Mouse (Mus musculus) hindbrain, embryonic 15.5 days (tissue): ENCODE data around the gene Cd4. TPM values are rescaled to one million over a fixed set of nuclear protein-coding genes. Genes with fewer than 3 reads are reported as not detected.
"Not testable (repeated sequence)": the region's sequence is repeated elsewhere in the genome, so short reads cannot be mapped to it uniquely, and the experiment has no call there.

Experiments
- ATAC-seq: fragments of 200-750 bp; cut with Nextera tagmentation; 2 replicates; pipeline ENCODE4 v1.8.0; 2017; ENCODE audit warnings: low read depth, moderate number of reproducible peaks, moderate TSS enrichment; ENCODE audit not compliant: low FRiP score
- H3K27ac ChIP-seq: fragments of 300-500 bp; sonication (generic); replicated peaks from 2 replicates; pipeline ENCODE4 v1.5.1; 2015; ENCODE audit warnings: mild to moderate bottlenecking, inconsistent platforms
- H3K27me3 ChIP-seq: fragments of 300-500 bp; sonication (generic); 2 replicates; pipeline ENCODE4 v1.6.1; 2015; ENCODE audit warnings: control low read depth, inconsistent platforms
- H3K36me3 ChIP-seq: fragments of 300-500 bp; sonication (generic); 2 replicates; pipeline ENCODE4 v1.6.1; 2015; ENCODE audit warnings: control low read depth, inconsistent platforms
- H3K4me1 ChIP-seq: fragments of 300-500 bp; sonication (generic); replicated peaks from 2 replicates; pipeline ENCODE4 v1.6.1; 2015; ENCODE audit warnings: control low read depth, inconsistent platforms
- H3K4me2 ChIP-seq: fragments of 300-500 bp; sonication (generic); 2 replicates; pipeline ENCODE4 v1.6.1; 2015; ENCODE audit warnings: moderate library complexity, mild to moderate bottlenecking, inconsistent platforms
- H3K4me3 ChIP-seq: fragments of 300-500 bp; sonication (generic); 2 replicates; pipeline ENCODE4 v1.5.1; 2015; ENCODE audit warnings: mild to moderate bottlenecking, inconsistent platforms
- H3K9ac ChIP-seq: fragments of 300-500 bp; sonication (generic); 2 replicates; pipeline ENCODE4 v1.6.1; 2015; ENCODE audit warnings: inconsistent platforms
- H3K9me3 ChIP-seq: fragments of 300-500 bp; sonication (generic); 2 replicates; pipeline ENCODE4 v1.6.1; 2016; ENCODE audit warnings: control low read depth, inconsistent platforms
- WGBS: fragments of 180-500 bp; shearing (Covaris S2); methylation state at CpG from one replicate; pipeline ENCODE4 v1.1.7; 2015; 5-methylcytosine and 5-hydroxymethylcytosine counted together
- polyA plus RNA-seq: library from polyadenylated mRNA; unstranded; fragments of >200 nt; fragmentation: Nextera tagmentation; extraction: Ambion mirVana; gene quantifications from 2 replicates; pipeline ENCODE4 v1.2.1, GENCODE M21; 2015

The Cd4 gene
- polyA plus RNA-seq, 1 experiment from 2014 or later, result 0.32 TPM

- not testable (repeated sequence) for H3K4me2 ChIP-seq, H3K27me3 ChIP-seq, H3K36me3 ChIP-seq, ATAC-seq, H3K9me3 ChIP-seq, H3K9ac ChIP-seq, H3K27ac ChIP-seq
- H3K4me3 ChIP-seq, result 0 out of 2 replicates have a peak overlapping the region, but pooled peaks have one; percentile 3
- 95% methylated on average over 4 of the region's 4 CpGs for WGBS
- peaks cover 22% of the 10 kb centered on the region for H3K4me1 ChIP-seq
These were observed 56.8 kb downstream of the Cd4 start for GRCm38 (mm10) chr6:124831199-124831598.

- peak overlapping the region; percentile 78 for H3K4me3 ChIP-seq
- peak overlapping the region; percentile 56 for H3K4me2 ChIP-seq
- no peaks in the 10 kb centered on the region for H3K27me3 ChIP-seq
- peak overlapping the region; percentile 92 for H3K27ac ChIP-seq
- peak; percentile 84 for ATAC-seq
- peaks cover 22% of the 10 kb centered on the region for H3K4me1 ChIP-seq
- H3K9ac ChIP-seq, result peak overlapping the region; percentile 75
- under 1% methylated on average over 38 of the region's 38 CpGs for WGBS
- H3K36me3 ChIP-seq, result peaks cover 11% of the 10 kb centered on the region
- no peaks in the 10 kb centered on the region for H3K9me3 ChIP-seq
These were observed 58.0 kb downstream of the Cd4 start for GRCm38 (mm10) chr6:124829799-124830700.

GRCm38 (mm10) chr6:124828868-124829798 is 58.9 kb downstream of the Cd4 start, which contains the start of the genes Usp5 and Cdca3:
Usp5 (minus strand) TSS chr6:124829484.
Cdca3 (plus strand) TSS chr6:124829547.
- peak within 1 kb of the TSS; percentile 77 for H3K4me2 ChIP-seq
- no peaks in the 10 kb centered on the region for H3K9me3 ChIP-seq
- H3K36me3 ChIP-seq, result peaks cover 20% of the 10 kb centered on the region
- H3K4me1 ChIP-seq, result peaks cover 22% of the 10 kb centered on the region
- H3K27me3 ChIP-seq, result no peaks in the 10 kb centered on the region
- peak within 1 kb of the TSS; percentile 78 for H3K4me3 ChIP-seq
- ATAC-seq, result peak; percentile 96
- peak within 1 kb of the TSS; percentile 92 for H3K27ac ChIP-seq
- peak within 1 kb of the TSS; percentile 75 for H3K9ac ChIP-seq
- under 1% methylated on average over 55 of the region's 55 CpGs for WGBS

- Histone ChIP-seq H3K4me2 (peak overlapping the region; percentile 77), H3K9me3 (no peaks in the 10 kb centered on the region), H3K27ac (peak overlapping the region; percentile 92), H3K36me3 (peaks cover 29% of the 10 kb centered on the region), H3K4me3 (peak overlapping the region; percentile 78), H3K9ac (peak overlapping the region; percentile 51), H3K4me1 (peaks cover 22% of the 10 kb centered on the region), H3K27me3 (no peaks in the 10 kb centered on the region)
- no peak for ATAC-seq
- 23% methylated on average over 10 of the region's 10 CpGs for WGBS
These were observed 59.9 kb downstream of the Cd4 start for GRCm38 (mm10) chr6:124828101-124828592.

GRCm38 (mm10) chr6:124822049-124822448 is 66.0 kb downstream of the Cd4 start:
- no peak overlapping the region for H3K27ac ChIP-seq
- H3K4me1 ChIP-seq, result peaks cover 1% of the 10 kb centered on the region; the same call in 1 of the 2 replicates
- no peaks in the 10 kb centered on the region for H3K27me3 ChIP-seq
- H3K4me2 ChIP-seq, result no peak overlapping the region
- H3K4me3 ChIP-seq, result no peak overlapping the region
- peaks cover 89% of the 10 kb centered on the region for H3K36me3 ChIP-seq
- 93% methylated on average over 4 of the region's 4 CpGs for WGBS
- no peaks in the 10 kb centered on the region for H3K9me3 ChIP-seq
- no peak for ATAC-seq
- no peak overlapping the region for H3K9ac ChIP-seq

- WGBS, result 90% methylated on average over 5 of the region's 5 CpGs
- Histone ChIP-seq H3K9me3 (no peaks in the 10 kb centered on the region), H3K36me3 (peaks cover 95% of the 10 kb centered on the region), H3K27ac (no peak overlapping the region), H3K4me2 (no peak overlapping the region), H3K4me1 (no peaks in the 10 kb centered on the region), H3K9ac (no peak overlapping the region), H3K4me3 (no peak overlapping the region), H3K27me3 (no peaks in the 10 kb centered on the region)
- no peak for ATAC-seq
These were observed 67.1 kb downstream of the Cd4 start for GRCm38 (mm10) chr6:124820891-124821290.

- Histone ChIP-seq H3K4me1 (peaks cover 13% of the 10 kb centered on the region), H3K27ac (no peak overlapping the region), H3K27me3 (no peaks in the 10 kb centered on the region), H3K4me3 (no peak overlapping the region), H3K9ac (no peak overlapping the region), H3K36me3 (peaks cover 67% of the 10 kb centered on the region), H3K9me3 (no peaks in the 10 kb centered on the region), H3K4me2 (no peak overlapping the region)
- WGBS, result 89% methylated on average over 8 of the region's 8 CpGs
- ATAC-seq, result no peak
These were observed 70.0 kb downstream of the Cd4 start for GRCm38 (mm10) chr6:124817971-124818370.

GRCm38 (mm10) chr6:124817563-124817962 is 70.5 kb downstream of the Cd4 start:
- no peaks in the 10 kb centered on the region for H3K27me3 ChIP-seq
- no peak for ATAC-seq
- 99% methylated on average over 8 of the region's 8 CpGs for WGBS
- H3K27ac ChIP-seq, result no peak overlapping the region
- no peak overlapping the region for H3K4me3 ChIP-seq
- no peak overlapping the region for H3K4me2 ChIP-seq
- H3K36me3 ChIP-seq, result peaks cover 63% of the 10 kb centered on the region
- peaks cover 17% of the 10 kb centered on the region for H3K4me1 ChIP-seq
- H3K9me3 ChIP-seq, result no peaks in the 10 kb centered on the region
- H3K9ac ChIP-seq, result no peak overlapping the region

GRCm38 (mm10) chr6:124817125-124817524 is 70.9 kb downstream of the Cd4 start:
- Histone ChIP-seq H3K4me3 (no peak overlapping the region), H3K27me3 (no peaks in the 10 kb centered on the region), H3K4me1 (peaks cover 22% of the 10 kb centered on the region), H3K9ac (no peak overlapping the region), H3K36me3 (peaks cover 59% of the 10 kb centered on the region), H3K9me3 (no peaks in the 10 kb centered on the region), H3K4me2 (no peak overlapping the region), H3K27ac (no peak overlapping the region)
- no peak for ATAC-seq
- 97% methylated on average over 11 of the region's 11 CpGs for WGBS

GRCm38 (mm10) chr6:124816611-124817010 is 71.4 kb downstream of the Cd4 start:
- Histone ChIP-seq H3K27ac (no peak overlapping the region), H3K36me3 (peaks cover 58% of the 10 kb centered on the region), H3K4me1 (peaks cover 27% of the 10 kb centered on the region), H3K27me3 (no peaks in the 10 kb centered on the region), H3K4me2 (no peak overlapping the region), H3K9me3 (no peaks in the 10 kb centered on the region), H3K9ac (no peak overlapping the region), H3K4me3 (no peak overlapping the region)
- 86% methylated on average over 4 of the region's 4 CpGs for WGBS
- ATAC-seq, result no peak

- Histone ChIP-seq H3K9me3 (no peaks in the 10 kb centered on the region), H3K27ac (no peak overlapping the region), H3K9ac (no peak overlapping the region), H3K4me1 (peaks cover 30% of the 10 kb centered on the region), H3K4me2 (peak overlapping the region; percentile 72), H3K27me3 (no peaks in the 10 kb centered on the region), H3K4me3 (no peak overlapping the region), H3K36me3 (peaks cover 47% of the 10 kb centered on the region)
- no peak for ATAC-seq
- 66% methylated on average over 9 of the region's 9 CpGs for WGBS
These were observed 72.9 kb downstream of the Cd4 start for GRCm38 (mm10) chr6:124814858-124815774.
